Mouse (Mus musculus) embryonic fibroblast, embryonic 13.5 days (primary cell): ENCODE measurements around the gene Rps19. TPM values are rescaled to one million over a fixed set of nuclear protein-coding genes. Genes with fewer than 3 reads are reported as not detected.

ENCODE experiments used
- H3K27ac ChIP-seq: 2 replicates; pipeline ENCODE4 v1.5.1; 2012; ENCODE audit warnings: low read length, control low read depth, inconsistent platforms; ENCODE audit not compliant: insufficient read depth
- H3K4me1 ChIP-seq: 2 replicates; pipeline ENCODE4 v1.6.1; 2011; ENCODE audit warnings: low read length; ENCODE audit not compliant: control insufficient read depth, insufficient read depth
- H3K4me3 ChIP-seq: 2 replicates; pipeline ENCODE4 v1.5.1; 2011; ENCODE audit warnings: mild to moderate bottlenecking, control low read depth, low read length; ENCODE audit not compliant: insufficient read depth
- CTCF ChIP-seq: IDR thresholded peaks from 2 replicates; pipeline ENCODE4 v1.5.1; 2011; ENCODE audit warnings: mild to moderate bottlenecking, control low read depth, low read length, moderate library complexity, borderline replicate concordance; ENCODE audit not compliant: insufficient read depth
- POLR2A ChIP-seq: IDR thresholded peaks from 2 replicates; pipeline ENCODE4 v1.6.1; 2011; ENCODE audit warnings: low read depth, mild to moderate bottlenecking, control low read depth, low read length, moderate library complexity
- polyA plus RNA-seq: library from polyadenylated mRNA; stranded (reverse); fragments of >200 nt; gene quantifications from 2 replicates; pipeline ENCODE4 v1.2.4, GENCODE M21; 2011; ENCODE audit warnings: low read depth; ENCODE audit not compliant: missing spikeins, insufficient read length

The Rps19 gene
- polyA plus RNA-seq, 1 experiment, result 1,560 TPM

DNA sequence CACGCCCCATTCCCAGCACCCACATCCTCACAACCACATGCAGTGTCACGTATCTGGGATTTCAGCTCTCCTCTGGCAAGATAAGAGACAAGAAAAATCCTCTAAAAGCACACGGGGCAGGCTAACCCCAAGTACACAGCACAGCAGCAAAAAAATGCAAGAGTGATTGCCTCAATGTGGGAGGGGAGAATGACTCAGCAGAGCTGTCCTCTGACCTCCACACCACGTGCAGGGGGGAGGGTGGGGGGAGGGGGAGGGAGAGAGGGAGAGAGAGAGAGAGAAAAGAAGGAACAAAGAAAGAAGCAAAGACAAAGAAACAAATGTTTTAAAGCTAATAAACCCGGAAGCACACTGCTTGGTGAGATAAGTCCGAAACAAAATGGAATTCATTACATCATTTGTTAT is 33.3 kb upstream of the Rps19 start:
- Histone ChIP-seq H3K4me3 (no peak overlapping the region), H3K4me1 (0 out of 2 replicates have a peak, but pooled peaks cover 4% of the 10 kb centered on the region), H3K27ac (no peak overlapping the region)
- TF ChIP-seq CTCF, result no peak
- TF ChIP-seq POLR2A, result no peak

DNA sequence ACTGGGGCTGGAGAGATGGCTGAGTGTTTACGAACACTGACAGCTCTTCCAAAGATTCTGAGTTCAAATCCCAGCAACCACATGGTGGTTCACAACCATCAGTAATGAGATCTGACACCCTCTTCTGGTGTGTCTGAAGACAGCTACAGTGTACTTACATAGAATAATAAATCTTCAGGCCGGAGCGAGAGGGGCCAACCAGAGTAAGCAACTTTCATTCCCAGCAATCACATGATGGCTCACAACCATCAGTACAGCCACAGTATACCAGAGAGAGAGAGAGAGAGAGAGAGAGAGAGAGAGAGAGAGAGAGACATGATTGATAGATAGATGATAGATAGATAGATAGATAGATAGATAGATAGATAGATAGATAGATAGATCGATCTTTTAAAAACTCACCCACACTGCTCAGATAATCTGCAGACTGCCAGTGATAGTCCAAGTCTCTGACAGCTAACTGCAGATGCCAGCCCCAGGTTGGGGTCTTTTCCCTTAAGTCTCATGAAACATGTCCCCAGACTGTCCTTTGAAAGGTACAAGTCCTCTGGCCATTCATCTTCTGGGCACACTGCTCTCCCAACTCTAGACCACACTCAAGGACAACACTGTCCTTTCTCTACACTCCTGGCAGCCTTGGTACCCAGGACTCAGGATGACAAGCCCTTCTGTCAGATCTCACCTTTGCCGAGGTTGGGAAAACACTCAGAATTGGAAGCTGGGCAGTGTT is 32.4 kb upstream of the Rps19 start:
- Histone ChIP-seq H3K27ac (no peak overlapping the region), H3K4me1 (0 out of 2 replicates have a peak, but pooled peaks cover 4% of the 10 kb centered on the region), H3K4me3 (no peak overlapping the region)
- no peak for TF ChIP-seq CTCF
- TF ChIP-seq POLR2A, result no peak

DNA sequence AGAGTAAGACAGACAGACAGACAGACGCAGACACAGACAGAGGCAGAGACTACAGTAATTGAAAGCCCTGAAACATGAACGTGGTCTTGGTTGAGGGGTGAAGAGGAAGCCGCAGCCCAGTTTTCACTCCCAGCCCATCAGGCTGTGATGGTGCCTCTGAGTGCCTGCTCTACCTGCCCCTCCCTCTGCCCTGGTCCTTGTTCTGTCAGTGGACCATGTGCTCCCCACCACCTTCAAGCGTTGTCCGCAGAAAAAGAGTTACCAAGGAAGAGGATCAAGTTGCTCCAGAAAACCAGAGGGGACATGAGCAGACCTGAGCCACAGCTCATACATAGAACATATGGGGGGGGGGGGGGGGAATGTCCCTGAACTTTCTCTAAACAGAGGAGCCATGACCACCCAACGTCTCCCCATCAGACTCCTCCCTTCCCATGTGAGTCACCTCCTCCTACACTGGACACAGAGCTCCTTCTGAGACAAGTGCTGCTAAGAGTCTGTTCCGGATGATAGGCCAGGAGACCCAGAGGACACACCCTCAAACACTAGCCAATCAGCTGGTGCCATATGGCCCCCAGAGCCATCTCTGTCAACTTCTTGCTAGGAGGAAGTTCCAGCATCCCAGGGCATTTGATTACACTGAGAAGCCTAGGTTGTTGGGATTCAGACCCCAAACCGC is 31.5 kb upstream of the Rps19 start:
- TF ChIP-seq CTCF (no peak), POLR2A (no peak)
- Histone ChIP-seq H3K4me3 (no peak overlapping the region), H3K27ac (no peak overlapping the region), H3K4me1 (0 out of 2 replicates have a peak, but pooled peaks cover 4% of the 10 kb centered on the region)

DNA sequence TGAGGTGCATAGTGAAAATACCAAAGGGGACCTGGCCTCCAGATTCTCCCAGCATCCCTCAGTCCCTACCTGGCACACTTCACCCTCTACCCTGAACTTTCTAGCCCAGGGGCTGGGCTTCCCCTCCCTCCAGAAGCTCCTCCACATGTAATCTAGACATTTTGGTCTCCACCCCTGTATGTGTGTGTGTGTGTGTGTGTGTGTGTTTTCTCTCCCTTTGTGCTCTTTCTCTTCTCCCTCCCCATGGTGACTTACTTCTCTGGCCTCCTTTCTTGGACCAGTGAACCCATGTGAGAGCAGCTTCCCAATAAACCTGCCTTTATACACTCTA is 31.0 kb upstream of the Rps19 start:
- Histone ChIP-seq H3K27ac (no peak overlapping the region), H3K4me3 (no peak overlapping the region), H3K4me1 (0 out of 2 replicates have a peak, but pooled peaks cover 4% of the 10 kb centered on the region)
- TF ChIP-seq POLR2A (no peak), CTCF (no peak)

DNA sequence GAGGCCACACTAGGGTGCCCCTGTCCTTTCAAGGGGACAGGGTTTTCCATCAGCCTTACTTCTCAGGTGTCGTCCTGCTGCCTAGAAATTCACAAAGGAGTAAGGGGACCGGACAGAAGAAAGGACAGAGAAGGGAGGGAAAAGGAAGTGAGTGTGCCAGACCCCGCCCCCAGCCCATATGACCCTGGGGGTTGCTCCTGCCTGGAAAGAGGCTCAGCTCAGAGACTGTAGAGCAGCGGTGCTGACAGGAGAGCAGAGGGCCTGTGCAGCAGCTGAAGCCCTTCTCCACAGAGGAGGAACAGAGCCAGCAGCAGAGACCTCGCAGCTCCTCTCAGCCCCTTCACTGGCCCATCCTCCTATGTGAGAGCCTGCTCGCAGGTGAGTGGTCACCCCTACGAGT is 30.5 kb upstream of the Rps19 start:
- Histone ChIP-seq H3K4me1 (0 out of 2 replicates have a peak, but pooled peaks cover 4% of the 10 kb centered on the region), H3K4me3 (no peak overlapping the region), H3K27ac (no peak overlapping the region)
- no peak for TF ChIP-seq CTCF
- no peak for TF ChIP-seq POLR2A

DNA sequence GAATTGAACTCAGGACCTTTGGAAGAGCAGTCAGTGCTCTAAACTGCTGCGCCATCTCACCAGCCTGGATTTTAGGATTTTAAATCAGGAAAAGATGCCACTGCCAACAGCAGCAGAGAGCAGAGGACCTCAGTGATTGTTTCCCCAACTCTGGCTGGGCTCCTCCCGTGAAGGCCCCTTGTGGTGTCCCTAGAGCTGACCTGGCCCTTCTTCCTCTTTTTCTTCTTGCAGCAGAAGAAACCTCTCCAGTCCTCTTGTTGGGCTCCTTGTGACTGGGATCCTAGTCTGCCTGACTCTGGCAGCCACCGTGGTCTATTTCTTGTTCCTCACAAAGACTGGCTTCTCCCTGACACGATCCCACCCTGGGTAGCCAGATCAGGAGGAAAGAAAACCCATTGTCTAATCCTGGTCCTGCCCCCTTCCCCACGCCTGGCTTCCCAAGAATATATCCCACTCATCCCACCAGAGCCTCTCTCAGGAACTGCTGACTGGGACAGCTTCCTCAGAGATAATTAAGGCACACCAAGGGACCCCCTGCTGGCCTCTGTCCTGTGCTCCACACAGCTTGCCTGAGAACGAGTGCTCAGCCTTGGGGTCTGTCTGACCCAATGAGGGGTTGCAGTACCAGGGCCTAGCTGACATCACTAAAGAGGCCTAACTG is 27.6 kb upstream of the Rps19 start:
- no peak for TF ChIP-seq CTCF
- no peak for TF ChIP-seq POLR2A
- H3K27ac ChIP-seq, result no peak overlapping the region
- H3K4me1 ChIP-seq, result no peaks in the 10 kb centered on the region
- H3K4me3 ChIP-seq, result no peak overlapping the region

DNA sequence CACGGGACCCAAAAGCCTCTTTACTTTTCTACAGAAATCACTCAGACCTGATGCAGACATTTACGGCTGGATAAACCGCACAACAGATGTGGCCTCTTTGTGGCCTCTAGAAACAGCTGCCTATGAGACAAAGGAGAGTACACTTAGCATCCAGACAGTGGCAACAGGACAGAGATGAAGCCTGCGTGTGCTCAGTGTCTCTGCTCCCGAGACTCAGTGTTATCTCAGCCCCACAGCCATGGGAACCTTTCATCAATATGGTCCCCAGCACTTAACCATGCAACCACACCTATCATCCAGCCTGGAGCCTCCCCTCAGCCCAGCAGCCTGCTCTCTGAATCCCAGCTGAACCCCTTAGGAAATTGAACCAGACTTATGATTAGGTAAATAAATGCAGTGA is 24.9 kb upstream of the Rps19 start:
- no peaks in the 10 kb centered on the region for H3K4me1 ChIP-seq
- H3K4me3 ChIP-seq, result no peak overlapping the region
- no peak overlapping the region for H3K27ac ChIP-seq
- TF ChIP-seq POLR2A (no peak), CTCF (no peak)

DNA sequence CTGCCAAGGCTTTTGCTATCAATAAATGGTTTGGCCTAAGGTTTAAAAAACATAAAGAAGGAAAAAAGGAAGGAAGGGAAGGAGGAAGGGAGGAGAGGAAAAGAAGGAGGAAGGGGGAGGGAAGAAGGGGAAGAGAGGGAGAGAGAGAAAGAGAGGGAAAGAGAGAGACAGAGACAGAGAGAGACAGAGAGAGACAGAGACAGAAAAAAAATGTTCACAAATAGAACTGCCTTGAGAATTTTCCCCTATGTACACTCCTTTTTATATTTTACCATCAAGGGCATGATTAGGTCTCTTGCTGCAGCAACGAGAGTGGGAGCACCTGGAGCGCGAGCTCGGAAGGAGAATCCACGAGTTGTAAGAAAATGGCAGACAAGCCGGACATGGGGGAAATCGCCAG is 22.3 kb upstream of the Rps19 start, which contains the start of gene Gm9844:
TSS of gene Gm9844 (plus strand) at position 301 of the 400 bp plus-strand sequence.
- Histone ChIP-seq H3K4me1 (no peaks in the 10 kb centered on the region), H3K27ac (no peak within 1 kb of the TSS), H3K4me3 (no peak within 1 kb of the TSS)
- TF ChIP-seq CTCF, result no peak
- TF ChIP-seq POLR2A, result no peak

DNA sequence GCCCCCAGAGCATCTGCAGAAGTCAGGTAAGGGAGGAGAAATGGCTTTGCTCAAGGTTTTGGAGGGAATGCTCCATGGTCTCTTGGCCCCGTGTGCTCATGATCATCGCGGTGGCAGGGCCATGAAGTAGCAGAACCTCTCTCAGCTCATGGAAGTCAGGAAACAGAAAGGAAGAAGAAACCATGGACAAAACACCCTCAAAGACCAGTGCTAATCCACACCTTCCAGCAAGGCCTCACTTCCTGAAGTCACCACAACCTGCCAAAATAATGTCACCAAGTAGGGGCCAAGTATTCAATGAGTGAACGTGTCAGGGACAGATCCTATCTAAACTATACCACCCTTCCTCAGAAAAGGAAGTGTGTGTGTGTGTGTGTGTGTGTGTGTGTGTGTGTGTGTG is 21.3 kb upstream of the Rps19 start:
- H3K27ac ChIP-seq, result no peak overlapping the region
- no peak overlapping the region for H3K4me3 ChIP-seq
- TF ChIP-seq CTCF (no peak), POLR2A (no peak)
- no peaks in the 10 kb centered on the region for H3K4me1 ChIP-seq

DNA sequence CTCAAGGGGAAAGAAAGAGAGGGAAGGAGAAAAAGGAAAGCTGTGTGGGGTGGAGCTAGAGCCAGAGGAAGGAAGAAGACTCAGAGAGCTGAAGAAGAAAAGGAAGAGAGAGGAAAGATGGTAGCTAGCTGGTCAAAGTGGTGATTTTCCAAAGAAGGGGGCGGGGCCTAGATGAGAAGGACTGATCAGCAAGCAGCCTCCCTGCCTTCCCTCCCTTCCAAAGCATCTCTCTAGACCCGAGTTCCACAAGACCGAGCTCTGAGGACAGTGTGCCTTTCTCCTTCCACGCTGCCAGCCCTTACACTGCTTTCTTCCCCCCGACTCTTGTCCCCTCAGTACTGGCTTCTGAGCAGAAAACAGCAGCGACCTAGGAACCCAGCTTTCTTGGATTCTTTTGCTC is 20.0 kb upstream of the Rps19 start:
- H3K4me3 ChIP-seq, result no peak overlapping the region
- H3K4me1 ChIP-seq, result no peaks in the 10 kb centered on the region
- no peak overlapping the region for H3K27ac ChIP-seq
- TF ChIP-seq POLR2A (no peak), CTCF (no peak)
